Mouse (Mus musculus): ENCODE measurements around the gene Krt73.

DNA sequence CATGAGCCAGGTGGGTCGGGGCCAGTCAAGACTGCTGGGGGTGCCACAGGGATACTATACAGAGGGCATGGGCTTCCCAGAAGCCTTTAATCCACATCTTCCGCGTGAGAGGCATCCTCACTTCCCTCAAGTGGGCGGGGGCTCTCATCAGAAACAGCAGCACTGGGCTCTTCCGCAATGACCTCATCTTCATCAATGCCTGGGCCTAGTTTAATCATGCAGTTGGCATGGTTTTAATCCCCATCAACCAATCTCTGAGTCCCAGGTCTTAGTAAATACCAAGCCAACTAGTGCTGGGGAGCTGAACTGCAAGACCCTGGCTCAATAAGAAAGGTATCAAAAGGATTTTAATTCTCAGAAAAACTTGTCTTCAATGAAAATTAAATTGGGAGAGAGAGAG is 27.3 kb upstream of the Krt73 start:
- no peak for TF ChIP-seq MYOD1 (IDR thresholded peaks at IDR 0.05; ENCODE audit: control insufficient read depth in 1 of 3, insufficient read length in 2 of 3, low read depth in 2 of 3)
- TF ChIP-seq E2F4 (IDR thresholded peaks at IDR 0.05; ENCODE audit: insufficient read depth): no peak
- no peak for TF ChIP-seq POLR2A (IDR thresholded peaks at IDR 0.05; ENCODE audit: insufficient read length, low read depth)
- no peak for TF ChIP-seq MYOG (IDR thresholded peaks at IDR 0.05; ENCODE audit: control insufficient read depth in 1 of 3, insufficient read depth in 1 of 3, insufficient read length in 2 of 3, low read depth in 2 of 3)

Data from myocyte (in vitro differentiated cells).